Mouse (Mus musculus) heart, adult 2 months (tissue): ENCODE measurements at regions not wholly inside any gene's neighbourhood (a gene's known extent, or its start where the extent isn't known, plus 50 kb on each side); places are given as distances from the start of the nearest gene placed in this dataset.
A peak's percentile ranks its signal among the peaks of the same experiment; 100 is the strongest.

Source experiments
- DNase-seq, 2 experiments: peaks; one replicate each; pipeline ENCODE4 v3.0.0; 2021
- H3K27ac ChIP-seq: fragments of 200-600 bp; 2 replicates; pipeline ENCODE4 v1.8.1; 2022
- H3K27me3 ChIP-seq: fragments of 200-500 bp; 2 replicates; pipeline ENCODE4 v1.6.1; 2012; ENCODE audit warnings: mild to moderate bottlenecking, low read length, inconsistent platforms, mixed read lengths; ENCODE audit not compliant: control insufficient read depth, insufficient read depth
- H3K36me3 ChIP-seq: fragments of 200-500 bp; 2 replicates; pipeline ENCODE4 v1.6.1; 2012; ENCODE audit warnings: low read length, inconsistent platforms; ENCODE audit not compliant: control insufficient read depth, insufficient read depth
- H3K4me1 ChIP-seq: fragments of 200-500 bp; 2 replicates; pipeline ENCODE4 v1.6.1; 2011; ENCODE audit warnings: low read length; ENCODE audit not compliant: control insufficient read depth, insufficient read depth
- H3K4me3 ChIP-seq: fragments of 200-600 bp; 2 replicates; pipeline ENCODE4 v1.8.1; 2022
- H3K79me2 ChIP-seq: fragments of 200-500 bp; replicated peaks from 2 replicates; pipeline ENCODE4 v1.6.1; 2012; ENCODE audit warnings: mild to moderate bottlenecking, inconsistent platforms, low read length, moderate library complexity, mixed read lengths; ENCODE audit not compliant: control insufficient read depth, insufficient read depth
- H3K9ac ChIP-seq: fragments of 200-500 bp; 2 replicates; pipeline ENCODE4 v1.6.1; 2012; ENCODE audit warnings: low read depth, mild to moderate bottlenecking, control low read depth, inconsistent platforms, low read length, mixed read lengths
- CTCF ChIP-seq: fragments of 200-600 bp; IDR thresholded peaks from 2 replicates; pipeline ENCODE4 v1.8.1; 2022; ENCODE audit warnings: antibody characterized with exemption, mild to moderate bottlenecking, moderate library complexity
- EP300 ChIP-seq: fragments of 200-500 bp; IDR thresholded peaks from 2 replicates; pipeline ENCODE4 v1.6.1; 2011; ENCODE audit warnings: low read depth, low read length, control low read depth; ENCODE audit not compliant: insufficient read depth
- POLR2A ChIP-seq: fragments of 200-500 bp; IDR thresholded peaks from 2 replicates; pipeline ENCODE4 v1.6.1; 2011; ENCODE audit warnings: mild to moderate bottlenecking, low read depth, low read length, control low read depth; ENCODE audit not compliant: insufficient read depth
- WGBS: fragments of 180-500 bp; shearing (Covaris S2); methylation state at CpG from one replicate; pipeline ENCODE4 v1.1.7; 2018; 5-methylcytosine and 5-hydroxymethylcytosine counted together
- intact Hi-C: fragments of 180-260 bp; cut with DNase I; formaldehyde crosslinking; loops from one replicate; pipeline ENCODE4 v1.15.1; 2025

- no peak overlapping the region for H3K9ac ChIP-seq
- no peak for TF ChIP-seq POLR2A
- no peak for TF ChIP-seq CTCF
- no peak for TF ChIP-seq EP300
- DNase-seq = no peak
- H3K27me3 ChIP-seq = no peaks in the 10 kb centered on the region
- no peaks in the 10 kb centered on the region for H3K79me2 ChIP-seq
- no peaks in the 10 kb centered on the region for H3K4me1 ChIP-seq
- H3K4me3 ChIP-seq = no peak overlapping the region
- intact Hi-C loops = no loop called here
- WGBS = 76% methylated on average over 11 of the region's 11 CpGs
- H3K27ac ChIP-seq = no peak overlapping the region
- H3K36me3 ChIP-seq = no peaks in the 10 kb centered on the region
Measured at GRCm38 (mm10) chr7:68444426-68445095, 170.9 kb downstream of the Fam169b start.

DNA sequence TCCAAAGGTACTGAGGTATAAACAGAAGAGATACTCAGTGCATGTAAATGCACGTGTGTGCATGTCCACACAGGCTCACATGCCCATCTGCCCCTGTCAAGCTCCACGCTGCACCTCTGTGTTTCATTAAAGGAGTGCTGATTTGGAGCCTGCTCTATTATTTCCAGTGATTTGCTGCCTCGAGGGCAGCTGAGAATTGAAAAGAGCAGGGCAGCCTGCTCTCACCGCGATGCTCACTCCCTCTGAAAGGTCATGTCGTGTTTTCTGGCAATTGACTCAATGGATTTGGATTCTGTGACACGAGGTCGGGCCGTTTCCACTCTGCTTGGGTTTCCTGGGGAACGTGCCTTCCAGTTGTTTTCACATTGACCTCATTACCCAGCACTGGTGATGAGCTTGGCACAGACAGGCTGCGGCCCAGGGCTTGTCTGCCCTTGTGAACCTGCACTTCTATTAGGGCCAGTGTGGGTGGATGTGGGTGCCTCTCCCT lies 167.1 kb downstream of the Fam169b start:
- 67% methylated on average over 11 of the region's 11 CpGs for WGBS
- no peak for TF ChIP-seq POLR2A
- no peak for TF ChIP-seq CTCF
- no peak for TF ChIP-seq EP300
- Histone ChIP-seq H3K9ac (no peak overlapping the region), H3K36me3 (no peaks in the 10 kb centered on the region), H3K4me3 (no peak overlapping the region), H3K4me1 (no peaks in the 10 kb centered on the region), H3K27me3 (no peaks in the 10 kb centered on the region), H3K27ac (no peak overlapping the region), H3K79me2 (no peaks in the 10 kb centered on the region)
- DNase-seq = no peak
- intact Hi-C loops = no loop called here

DNA sequence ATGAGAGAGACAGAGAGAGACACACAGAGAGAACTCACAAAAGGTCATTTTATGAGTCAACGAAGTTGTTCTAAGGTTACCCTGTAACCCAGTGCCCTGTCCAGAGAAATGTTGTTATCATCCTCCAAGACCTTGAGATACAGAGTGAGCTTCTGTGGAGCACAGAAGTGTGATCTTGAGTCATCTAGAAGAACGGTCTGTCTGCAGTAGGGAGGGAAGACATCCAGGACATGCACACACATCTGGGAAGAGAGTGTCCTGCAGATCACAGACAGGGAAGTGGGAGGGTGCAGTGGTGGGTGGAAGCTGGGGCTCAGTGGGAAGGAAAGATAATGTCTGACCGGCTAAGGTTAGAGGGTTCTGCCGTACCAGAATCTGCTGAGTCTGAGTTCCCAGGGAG lies 155.3 kb downstream of the Fam169b start:
- Histone ChIP-seq H3K4me1 (no peaks in the 10 kb centered on the region), H3K36me3 (no peaks in the 10 kb centered on the region), H3K4me3 (no peak overlapping the region), H3K27ac (no peak overlapping the region), H3K79me2 (no peaks in the 10 kb centered on the region), H3K9ac (no peak overlapping the region), H3K27me3 (no peaks in the 10 kb centered on the region)
- intact Hi-C loops = no loop called here
- 42% methylated on average over 4 of the region's 4 CpGs for WGBS
- TF ChIP-seq CTCF = no peak
- no peak for TF ChIP-seq POLR2A
- TF ChIP-seq EP300 = no peak
- no peak for DNase-seq

DNA sequence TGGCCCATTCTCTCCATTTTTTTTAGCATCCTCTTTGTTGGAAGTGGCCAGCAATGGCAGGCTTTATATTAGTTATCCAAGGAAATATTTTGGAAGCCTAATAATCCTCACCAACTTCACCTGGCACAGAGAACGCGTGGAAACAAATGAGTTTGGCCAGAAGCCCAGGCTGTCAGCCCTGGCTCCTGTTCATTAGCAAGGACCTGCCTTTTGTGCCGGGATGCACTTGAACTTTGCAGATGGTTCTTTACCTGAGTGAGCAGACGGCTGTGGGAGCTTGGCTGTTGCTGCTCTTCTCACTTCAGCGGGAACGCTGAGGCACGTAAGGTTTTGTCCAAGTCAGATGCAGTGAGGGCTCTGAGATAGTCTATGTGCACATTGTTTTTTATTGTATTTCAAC lies 142.3 kb downstream of the Fam169b start:
- intact Hi-C loops = no loop called here
- no peaks in the 10 kb centered on the region for H3K36me3 ChIP-seq
- whole genome bisulfite sequencing = 55% methylated on average over 7 of the region's 7 CpGs
- H3K79me2 ChIP-seq = no peaks in the 10 kb centered on the region
- no peaks in the 10 kb centered on the region for H3K27me3 ChIP-seq
- TF ChIP-seq POLR2A = no peak
- TF ChIP-seq CTCF = no peak
- TF ChIP-seq EP300 = no peak
- DNase-seq = peak in 1 of 2 experiments; percentile 6
- H3K4me1 ChIP-seq = no peaks in the 10 kb centered on the region
- no peak overlapping the region for H3K4me3 ChIP-seq
- H3K9ac ChIP-seq = no peak overlapping the region
- H3K27ac ChIP-seq = no peak overlapping the region

DNA sequence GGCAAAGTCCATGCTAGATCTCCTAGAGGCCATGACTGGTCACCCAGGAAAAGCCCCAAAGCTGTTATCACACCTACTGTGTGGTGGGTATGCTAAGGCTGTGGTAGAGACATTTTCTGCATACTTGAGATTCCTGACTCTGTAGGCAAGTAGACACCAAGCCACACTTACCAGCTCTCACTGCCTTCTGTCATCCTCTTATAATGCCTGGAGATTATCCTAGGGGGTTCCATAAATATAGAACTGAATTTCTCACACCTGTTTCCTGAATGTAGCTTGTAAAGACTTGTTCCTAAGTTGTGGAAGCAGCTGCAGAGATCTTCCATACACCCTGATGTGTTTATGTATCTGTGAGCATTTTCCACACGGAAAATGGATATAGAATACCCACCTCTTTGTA lies 139.1 kb downstream of the Fam169b start:
- 45% methylated on average over 1 of the region's 1 CpGs for WGBS
- no peak for DNase-seq
- no peak for TF ChIP-seq EP300
- no peak for TF ChIP-seq CTCF
- no peak for TF ChIP-seq POLR2A

More for the DNA sequence above, 139.1 kb downstream of the Fam169b start:
- Histone ChIP-seq H3K9ac (no peak overlapping the region), H3K27ac (no peak overlapping the region), H3K4me3 (no peak overlapping the region), H3K27me3 (no peaks in the 10 kb centered on the region), H3K36me3 (no peaks in the 10 kb centered on the region), H3K4me1 (no peaks in the 10 kb centered on the region), H3K79me2 (no peaks in the 10 kb centered on the region)
- intact Hi-C loops = no loop called here
